Mouse (Mus musculus) limb, embryonic 14.5 days (tissue): ENCODE measurements around the gene Samhd1. TPM values are rescaled to one million over a fixed set of nuclear protein-coding genes. Genes with fewer than 3 reads are reported as not detected.

Experiments
- ATAC-seq: fragments of 200-750 bp; cut with Nextera tagmentation; 2 replicates; pipeline ENCODE4 v1.8.0; 2017; ENCODE audit warnings: low read depth, moderate number of reproducible peaks, moderate TSS enrichment; ENCODE audit not compliant: low FRiP score
- DNase-seq: peaks from one replicate; pipeline ENCODE4 v3.0.0-alpha.2; 2015; ENCODE audit warnings: low spot score
- H3K27ac ChIP-seq: fragments of 300-500 bp; sonication (generic); replicated peaks from 2 replicates; pipeline ENCODE4 v1.5.1; 2014; ENCODE audit warnings: low read depth, mild to moderate bottlenecking, low read length, moderate library complexity, mixed read lengths
- H3K27me3 ChIP-seq: fragments of 300-500 bp; sonication (generic); 2 replicates; pipeline ENCODE4 v1.6.1; 2014; ENCODE audit warnings: low read length, mixed read lengths; ENCODE audit not compliant: control insufficient read depth, insufficient read depth
- H3K36me3 ChIP-seq: fragments of 300-500 bp; sonication (generic); 2 replicates; pipeline ENCODE4 v1.6.1; 2014; ENCODE audit warnings: mild to moderate bottlenecking, low read length, moderate library complexity, mixed read lengths; ENCODE audit not compliant: control insufficient read depth, insufficient read depth
- H3K4me1 ChIP-seq: fragments of 300-500 bp; sonication (generic); 2 replicates; pipeline ENCODE4 v1.6.1; 2014; ENCODE audit warnings: antibody characterized with exemption, low read length, mixed read lengths; ENCODE audit not compliant: control insufficient read depth, insufficient read depth
- H3K4me2 ChIP-seq: fragments of 300-500 bp; sonication (generic); replicated peaks from 2 replicates; pipeline ENCODE4 v1.6.1; 2014; ENCODE audit warnings: low read depth, mild to moderate bottlenecking, low read length, moderate library complexity; ENCODE audit not compliant: severe bottlenecking
- H3K4me3 ChIP-seq: fragments of 300-500 bp; sonication (generic); replicated peaks from 2 replicates; pipeline ENCODE4 v1.5.1; 2014; ENCODE audit warnings: low read length
- H3K9ac ChIP-seq: fragments of 300-500 bp; sonication (generic); 2 replicates; pipeline ENCODE4 v1.6.1; 2014; ENCODE audit warnings: mild to moderate bottlenecking, low read depth, low read length, moderate library complexity; ENCODE audit not compliant: severe bottlenecking
- H3K9me3 ChIP-seq: fragments of 300-500 bp; sonication (generic); 2 replicates; pipeline ENCODE4 v1.6.1; 2016; ENCODE audit warnings: low read length; ENCODE audit not compliant: control insufficient read depth
- POLR2A ChIP-seq: fragments of 200-500 bp; IDR thresholded peaks from 2 replicates; pipeline ENCODE4 v1.8.0; 2012; ENCODE audit warnings: inconsistent platforms, mild to moderate bottlenecking, moderate library complexity, borderline replicate concordance; ENCODE audit not compliant: insufficient read depth, insufficient read length; ENCODE audit errors: extremely low read depth
- WGBS: fragments of 180-500 bp; shearing (Covaris S2); extraction: QIAGEN DNeasy Blood & Tissue Kit; methylation state at CpG from one replicate; pipeline ENCODE4 v1.1.7; 2014; 5-methylcytosine and 5-hydroxymethylcytosine counted together
- polyA plus RNA-seq, 2 experiments: library from polyadenylated mRNA; depleted of rRNA in 1 of 2; stranded (reverse) in 1 of 2; unstranded in 1 of 2; fragments of >200 nt; fragmentation: Nextera tagmentation in 1 of 2; extraction: Ambion mirVana in 1 of 2; gene quantifications; 2 replicates each; pipeline versions ENCODE4 v1.2.1 to v1.2.3; 2012 to 2014

Gene Samhd1
- polyA plus RNA-seq, 2 experiments: 24.3 to 33.6 TPM

DNA sequence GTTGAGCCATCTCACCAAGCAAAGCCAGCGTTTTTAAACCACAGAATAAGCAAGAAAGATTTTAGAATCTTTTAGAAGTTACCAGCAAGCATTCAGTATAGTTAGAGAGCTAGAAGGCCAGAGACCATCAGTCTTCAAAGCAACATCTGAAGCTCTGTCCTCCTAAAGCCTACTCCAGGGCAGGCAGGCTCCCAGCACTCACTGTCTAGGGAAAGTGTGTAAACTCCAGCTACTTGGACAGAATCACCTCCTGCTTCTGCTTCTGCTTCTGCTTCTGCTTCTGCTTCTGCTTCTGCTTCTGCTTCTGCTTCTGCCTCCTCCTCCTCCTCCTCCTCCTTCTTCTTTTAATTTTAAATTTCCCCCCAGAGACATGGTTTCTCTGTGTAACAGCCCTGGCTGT, 21.0 kb upstream of the Samhd1 start:
- Histone ChIP-seq H3K27me3 (no peaks in the 10 kb centered on the region), H3K4me1 (no peaks in the 10 kb centered on the region), H3K9ac (no peak overlapping the region), H3K4me3 (no peak overlapping the region), H3K36me3 (peaks cover 68% of the 10 kb centered on the region), H3K9me3 (no peaks in the 10 kb centered on the region), H3K27ac (no peak overlapping the region), H3K4me2 (no peak overlapping the region)
- TF ChIP-seq POLR2A: no peak
- DNase-seq (no peak), ATAC-seq (no peak)
- 92% methylated on average over 1 of the region's 1 CpGs for WGBS

DNA sequence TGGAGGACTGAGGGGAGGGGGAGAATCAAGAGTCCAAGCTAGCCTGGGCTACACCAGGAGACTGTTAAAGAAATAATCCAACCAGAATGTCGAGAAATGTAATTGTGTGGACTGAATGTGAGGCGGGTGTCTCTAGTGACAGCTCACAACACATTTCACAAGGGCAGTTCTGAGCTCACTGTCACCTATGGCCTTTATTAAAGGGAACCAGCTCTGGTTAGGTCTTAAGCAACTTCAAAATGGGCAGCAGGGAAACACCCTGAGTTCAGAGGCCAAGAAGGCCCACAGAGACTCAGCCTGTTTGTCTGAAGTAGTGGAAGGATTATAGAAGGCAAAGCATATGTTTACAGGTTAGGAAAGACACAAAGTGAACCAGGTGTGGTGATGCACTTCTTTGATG, 18.2 kb upstream of the Samhd1 start:
- Histone ChIP-seq H3K27ac (no peak overlapping the region), H3K4me2 (no peak overlapping the region), H3K9me3 (no peaks in the 10 kb centered on the region), H3K9ac (no peak overlapping the region), H3K4me3 (no peak overlapping the region), H3K4me1 (no peaks in the 10 kb centered on the region), H3K36me3 (peaks cover 71% of the 10 kb centered on the region), H3K27me3 (no peaks in the 10 kb centered on the region)
- no peak for ATAC-seq
- 87% methylated on average over 2 of the region's 2 CpGs for WGBS
- no peak for DNase-seq
- TF ChIP-seq POLR2A: no peak

- Histone ChIP-seq H3K27ac (no peak overlapping the region), H3K27me3 (no peaks in the 10 kb centered on the region), H3K4me3 (no peak overlapping the region), H3K4me2 (no peak overlapping the region), H3K36me3 (peaks cover 59% of the 10 kb centered on the region), H3K9ac (no peak overlapping the region), H3K4me1 (no peaks in the 10 kb centered on the region), H3K9me3 (no peaks in the 10 kb centered on the region)
- no peak for DNase-seq
- TF ChIP-seq POLR2A: no peak
- 94% methylated on average over 5 of the region's 5 CpGs for WGBS
- ATAC-seq: no peak
These were observed 13.4 kb upstream of the Samhd1 start for GRCm38 (mm10) chr2:157148417-157148816.

DNA sequence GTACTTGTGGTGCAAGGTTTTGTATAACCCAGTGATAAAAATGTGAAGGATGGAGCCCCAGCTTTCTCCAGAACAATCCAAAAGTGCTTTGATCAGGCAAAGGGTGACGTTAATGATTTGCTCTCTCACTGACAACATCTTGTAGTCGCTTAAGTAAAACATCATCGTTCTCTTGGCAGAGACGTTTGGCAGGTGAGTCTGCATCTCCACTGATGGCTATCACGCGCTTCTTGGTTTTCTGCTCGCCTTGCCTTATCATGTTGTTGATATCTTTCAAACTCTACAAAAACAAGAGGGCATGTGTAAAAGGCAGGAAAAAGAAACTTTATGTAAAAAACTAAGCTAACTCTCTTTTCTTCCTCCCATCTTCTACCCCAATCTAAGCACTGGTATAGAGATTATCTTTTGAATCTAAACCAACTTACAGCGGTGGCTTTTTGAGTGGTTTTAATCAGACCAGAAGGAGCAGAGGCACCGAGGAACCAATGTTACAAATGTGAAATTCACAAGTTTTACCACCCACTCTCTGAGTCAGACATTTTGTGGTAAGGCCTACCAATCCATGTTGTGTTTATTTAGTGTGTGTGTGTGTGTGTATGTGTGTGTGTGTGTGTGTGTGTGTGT, 12.4 kb upstream of the Samhd1 start:
- 93% methylated on average over 9 of the region's 9 CpGs for WGBS
- Histone ChIP-seq H3K27me3 (no peaks in the 10 kb centered on the region), H3K36me3 (peaks cover 52% of the 10 kb centered on the region), H3K9ac (no peak overlapping the region), H3K27ac (no peak overlapping the region), H3K4me2 (no peak overlapping the region), H3K9me3 (no peaks in the 10 kb centered on the region), H3K4me3 (no peak overlapping the region), H3K4me1 (no peaks in the 10 kb centered on the region)
- ATAC-seq (no peak), DNase-seq (no peak)
- TF ChIP-seq POLR2A: no peak

GRCm38 (mm10) chr2:157145173-157145572, 10.1 kb upstream of the Samhd1 start:
- no peak overlapping the region for H3K4me2 ChIP-seq
- WGBS: 82% methylated on average over 1 of the region's 1 CpGs
- TF ChIP-seq POLR2A: no peak
- ATAC-seq (no peak), DNase-seq (no peak)
- H3K27ac ChIP-seq: no peak overlapping the region
- no peaks in the 10 kb centered on the region for H3K4me1 ChIP-seq
- no peak overlapping the region for H3K4me3 ChIP-seq
- H3K9ac ChIP-seq: no peak overlapping the region
- no peaks in the 10 kb centered on the region for H3K27me3 ChIP-seq
- peaks cover 35% of the 10 kb centered on the region for H3K36me3 ChIP-seq
- no peaks in the 10 kb centered on the region for H3K9me3 ChIP-seq
